Mouse (Mus musculus) right cerebral cortex, postnatal 4 days (tissue): ENCODE measurements around the gene Cenpl.
"Not testable (repeated sequence)": the region's sequence is repeated elsewhere in the genome, so short reads cannot be mapped to it uniquely, and the experiment has no call there.

Experiments used
- DNase-seq: peaks from one replicate; pipeline ENCODE4 v3.0.0-alpha.2; 2022

Gene Cenpl

GRCm38 (mm10) chr1:161070352-161071271, at the start of gene Cenpl, which contains the start of gene Dars2:
Cenpl (plus strand) TSS chr1:161070713.
Dars2 (minus strand) TSS chr1:161070658.
- DNase-seq: peak; percentile 93

GRCm38 (mm10) chr1:161025410-161026210, 44.9 kb upstream of the Cenpl start:
- no peak for DNase-seq

GRCm38 (mm10) chr1:161027196-161027595, 43.3 kb upstream of the Cenpl start:
- DNase-seq: no peak

- not testable (repeated sequence) for DNase-seq
These were observed 42.1 kb upstream of the Cenpl start for GRCm38 (mm10) chr1:161028427-161028826.

GRCm38 (mm10) chr1:161030058-161030457, 40.5 kb upstream of the Cenpl start:
- DNase-seq: no peak

- no peak for DNase-seq
These were observed 38.6 kb upstream of the Cenpl start for GRCm38 (mm10) chr1:161031881-161032280.

GRCm38 (mm10) chr1:161032345-161032744, 38.2 kb upstream of the Cenpl start:
- DNase-seq: no peak

GRCm38 (mm10) chr1:161033856-161034434, 36.6 kb upstream of the Cenpl start:
- DNase-seq: no peak

- DNase-seq: peak; percentile 99
These were observed 35.9 kb upstream of the Cenpl start, which contains the start of gene Zbtb37 for GRCm38 (mm10) chr1:161034435-161035280. Zbtb37 (minus strand) TSS chr1:161034849.

GRCm38 (mm10) chr1:161035281-161035785, 35.2 kb upstream of the Cenpl start:
- no peak for DNase-seq

GRCm38 (mm10) chr1:161035786-161036404, 34.6 kb upstream of the Cenpl start:
- peak; percentile 13 for DNase-seq

GRCm38 (mm10) chr1:161036411-161036841, 34.1 kb upstream of the Cenpl start:
- peak; percentile 5 for DNase-seq

- DNase-seq: no peak
These were observed 33.5 kb upstream of the Cenpl start for GRCm38 (mm10) chr1:161037026-161037425.

- no peak for DNase-seq
These were observed 32.9 kb upstream of the Cenpl start for GRCm38 (mm10) chr1:161037599-161037998.

- no peak for DNase-seq
These were observed 32.5 kb upstream of the Cenpl start for GRCm38 (mm10) chr1:161038004-161038403.

- no peak for DNase-seq
These were observed 31.4 kb upstream of the Cenpl start for GRCm38 (mm10) chr1:161038968-161039721.

- DNase-seq: no peak
These were observed 30.6 kb upstream of the Cenpl start for GRCm38 (mm10) chr1:161039741-161040425.

GRCm38 (mm10) chr1:161040426-161040770, 30.1 kb upstream of the Cenpl start:
- no peak for DNase-seq

- DNase-seq: no peak
These were observed 29.7 kb upstream of the Cenpl start for GRCm38 (mm10) chr1:161040855-161041254.
